In the genomic region with DNA sequence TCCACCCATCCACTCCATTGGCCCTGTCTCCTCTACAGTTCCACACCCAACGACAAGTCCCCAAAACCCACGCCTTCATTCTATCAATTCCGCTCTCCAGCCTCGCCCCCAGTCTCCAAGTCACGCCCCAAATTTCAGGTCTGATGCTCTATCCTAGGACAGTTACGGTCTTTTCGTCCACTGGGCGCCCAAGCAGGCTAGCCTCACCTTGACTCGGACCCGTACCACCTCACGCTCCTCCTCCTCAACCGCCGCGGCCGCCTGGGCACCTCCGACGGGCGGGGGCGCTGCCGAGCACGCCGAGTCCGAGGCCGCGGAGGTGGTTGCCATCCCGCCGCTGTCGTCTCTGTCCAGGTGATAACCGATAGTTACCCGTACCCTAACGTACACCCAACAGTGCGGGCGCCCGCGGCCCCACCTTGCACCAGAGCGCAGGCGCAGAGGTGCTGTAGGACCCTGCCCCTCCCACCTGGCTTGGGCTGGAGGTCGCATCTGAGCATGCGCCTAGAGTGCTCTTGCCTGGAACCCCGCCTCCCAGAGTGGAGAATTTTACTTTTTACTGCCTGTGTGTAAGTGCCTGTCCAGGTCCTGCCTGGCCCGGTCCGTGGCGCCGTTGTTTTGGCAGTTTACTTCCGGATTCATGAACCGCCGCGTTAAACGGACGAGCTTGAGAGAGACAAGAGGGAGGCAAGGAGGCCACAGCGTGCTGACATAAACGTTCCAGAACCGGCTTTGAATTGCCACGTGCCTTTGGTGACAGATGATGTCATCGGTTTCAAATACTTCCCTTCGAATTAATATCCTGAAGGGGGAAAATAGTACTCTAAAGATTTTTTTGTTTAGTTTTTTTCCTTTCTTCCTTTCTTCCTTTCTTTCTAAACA, we compare ENCODE assay signal across 8 mouse cellular contexts. TPM values are rescaled to one million over a fixed set of nuclear protein-coding genes. Genes with fewer than 3 reads are reported as not detected.
DNase-seq lines count a peak whose midpoint lies in the region; ATAC-seq and TF ChIP-seq lines count a peak whose summit lies in the region.

A gene (minus strand): TSS at position 678 of the 882 bp plus-strand sequence.

- peak; percentile 46 for TF ChIP-seq CTCF in liver, embryonic 14.5 days (IDR thresholded peaks at IDR 0.05; ENCODE audit: low read depth)
- peak; percentile 54 for TF ChIP-seq CTCF in stomach, postnatal 0 days (IDR thresholded peaks at IDR 0.05; ENCODE audit: low read depth)

- peak; percentile 72 for DNase-seq in c-Kit-negative CD71-positive TER-119-positive erythroid progenitor cells, embryonic 14.5 days (ENCODE audit: low read depth, low spot score)
- DNase-seq in fibroblast of lung, adult 2 months (ENCODE audit: low read depth): peak; percentile 69
- peak; percentile 91 to 94 for DNase-seq in kidney, postnatal 25 days
- DNase-seq in liver, embryonic 14.5 days (ENCODE audit: low read depth in 3 of 3, low spot score in 3 of 3): peak; percentile 70 to 83 (median 75)
- DNase-seq in neural tube, embryonic 11.5 days (ENCODE audit: low spot score): peak; percentile 81
- DNase-seq in stomach, postnatal 0 days (ENCODE audit: low spot score): peak; percentile 86

- peak within 1 kb of the TSS; percentile 78 for H3K9ac ChIP-seq in heart, embryonic 14.5 days (ENCODE audit: low read length)
- peak within 1 kb of the TSS; percentile 78 for H3K9ac ChIP-seq in liver, embryonic 14.5 days (replicated peaks)
- H3K9ac ChIP-seq in neural tube, embryonic 11.5 days (ENCODE audit: low read length): peak within 1 kb of the TSS; percentile 53
- peak within 1 kb of the TSS; percentile 61; the same call in 1 of the 2 replicates for H3K9ac ChIP-seq in stomach, postnatal 0 days (ENCODE audit: low read length)

- peaks cover 23% of the 10 kb centered on the region for H3K36me3 ChIP-seq in heart, embryonic 14.5 days (ENCODE audit: control insufficient read depth, insufficient read depth, low read length)
- no peaks in the 10 kb centered on the region for H3K36me3 ChIP-seq in liver, embryonic 14.5 days (replicated peaks; ENCODE audit: control insufficient read depth, insufficient read depth, low read depth)
- no peaks in the 10 kb centered on the region for H3K36me3 ChIP-seq in neural tube, embryonic 11.5 days (ENCODE audit: control insufficient read depth, insufficient read depth, low read length)
- no peaks in the 10 kb centered on the region for H3K36me3 ChIP-seq in stomach, postnatal 0 days (ENCODE audit: control insufficient read depth, insufficient read depth, low read length)

- H3K9me3 ChIP-seq in heart, embryonic 14.5 days (ENCODE audit: control insufficient read depth, low read length): no peaks in the 10 kb centered on the region
- no peaks in the 10 kb centered on the region for H3K9me3 ChIP-seq in liver, embryonic 14.5 days (ENCODE audit: control insufficient read depth, low read length)
- no peaks in the 10 kb centered on the region for H3K9me3 ChIP-seq in neural tube, embryonic 11.5 days (ENCODE audit: control insufficient read depth, low read length)
- no peaks in the 10 kb centered on the region for H3K9me3 ChIP-seq in stomach, postnatal 0 days (ENCODE audit: control insufficient read depth, low read length)

- H3K4me1 ChIP-seq in heart, embryonic 14.5 days (ENCODE audit: control insufficient read depth in 2 of 2, insufficient read depth in 2 of 2, low read length in 2 of 2): no peaks in the 10 kb centered on the region
- peaks cover 0 to 10% of the 10 kb centered on the region in 2 experiments; a peak in 3 of 4 replicates for H3K4me1 ChIP-seq in liver, embryonic 14.5 days (replicated peaks; ENCODE audit: control insufficient read depth in 2 of 2, insufficient read depth in 2 of 2, low read length in 1 of 2)
- no peaks in the 10 kb centered on the region for H3K4me1 ChIP-seq in neural tube, embryonic 11.5 days (ENCODE audit: control insufficient read depth, insufficient read depth, low read length)
- H3K4me1 ChIP-seq in stomach, postnatal 0 days (replicated peaks; ENCODE audit: control insufficient read depth, insufficient read depth): no peaks in the 10 kb centered on the region

- no peak for TF ChIP-seq EP300 in liver, embryonic 14.5 days (IDR thresholded peaks at IDR 0.05; ENCODE audit: low read depth)
- no peak for TF ChIP-seq EP300 in stomach, postnatal 0 days (optimal IDR thresholded peaks at IDR 0.05)

- peak within 1 kb of the TSS; percentile 62 to 89 for H3K4me3 ChIP-seq in heart, embryonic 14.5 days (ENCODE audit: control insufficient read depth in 1 of 2, insufficient read depth in 1 of 2, low read depth in 1 of 2, low read length in 2 of 2)
- H3K4me3 ChIP-seq in liver, embryonic 14.5 days (ENCODE audit: insufficient read depth in 1 of 2, low read depth in 2 of 2, low read length in 2 of 2): peak within 1 kb of the TSS; percentile 77 to 87
- peak within 1 kb of the TSS; percentile 54 for H3K4me3 ChIP-seq in neural tube, embryonic 11.5 days (ENCODE audit: low read depth, low read length)
- peak within 1 kb of the TSS; percentile 53 for H3K4me3 ChIP-seq in stomach, postnatal 0 days (ENCODE audit: low read depth, low read length)

- ATAC-seq in CD4-positive, CD25-positive, alpha-beta regulatory T cell, adult 4 months: peak; percentile 82
- ATAC-seq in heart, embryonic 14.5 days (ENCODE audit: insufficient number of reproducible peaks, insufficient read depth, low FRiP score, low read depth): peak; percentile 91
- ATAC-seq in liver, embryonic 14.5 days (ENCODE audit: insufficient read depth): peak; percentile 94
- peak; percentile 82 for ATAC-seq in neural tube, embryonic 11.5 days (ENCODE audit: insufficient read depth, low FRiP score, low TSS enrichment)
- ATAC-seq in stomach, postnatal 0 days (ENCODE audit: low FRiP score, low TSS enrichment): peak; percentile 93

- peak within 1 kb of the TSS; percentile 62 for H3K4me2 ChIP-seq in heart, embryonic 14.5 days (ENCODE audit: low read length)
- peak within 1 kb of the TSS; percentile 67 for H3K4me2 ChIP-seq in liver, embryonic 14.5 days (ENCODE audit: low read depth)
- peak within 1 kb of the TSS; percentile 51 for H3K4me2 ChIP-seq in neural tube, embryonic 11.5 days (ENCODE audit: low read depth)
- peak within 1 kb of the TSS; percentile 52 for H3K4me2 ChIP-seq in stomach, postnatal 0 days (replicated peaks; ENCODE audit: low read depth)

- no peaks in the 10 kb centered on the region for H3K27me3 ChIP-seq in heart, embryonic 14.5 days (ENCODE audit: control insufficient read depth, insufficient read depth, low read length)
- H3K27me3 ChIP-seq in liver, embryonic 14.5 days (ENCODE audit: control insufficient read depth, insufficient read depth, low read length): no peaks in the 10 kb centered on the region
- no peaks in the 10 kb centered on the region for H3K27me3 ChIP-seq in neural tube, embryonic 11.5 days (ENCODE audit: control insufficient read depth, insufficient read depth, low read length)
- H3K27me3 ChIP-seq in stomach, postnatal 0 days (ENCODE audit: control insufficient read depth, insufficient read depth, low read length): no peaks in the 10 kb centered on the region

- 15% methylated on average over 56 of the region's 56 CpGs for WGBS in heart, embryonic 14.5 days
- 7% methylated on average over 55 of the region's 56 CpGs for WGBS in liver, embryonic 14.5 days (ENCODE audit: insufficient replicate concordance)
- 13% methylated on average over 56 of the region's 56 CpGs for WGBS in neural tube, embryonic 11.5 days
- WGBS in stomach, postnatal 0 days: 11% methylated on average over 53 of the region's 56 CpGs

- H3K27ac ChIP-seq in heart, embryonic 14.5 days (replicated peaks in 1 of 2; ENCODE audit: control insufficient read depth in 1 of 2, insufficient read depth in 1 of 2, low read depth in 2 of 2, low read length in 2 of 2): peak within 1 kb of the TSS; percentile 44 to 75; a peak in 3 of 4 replicates
- H3K27ac ChIP-seq in liver, embryonic 14.5 days: peak within 1 kb of the TSS; percentile 73
- no peak within 1 kb of the TSS for H3K27ac ChIP-seq in neural tube, embryonic 11.5 days (ENCODE audit: low read depth, low read length)
- H3K27ac ChIP-seq in stomach, postnatal 0 days (replicated peaks): peak within 1 kb of the TSS; percentile 63; the same call in 1 of the 2 replicates

RNA-seq across cellular contexts. Expression of the gene that starts here (rescaled TPM):
- polyA plus RNA-seq in CD4-positive, CD25-positive, alpha-beta regulatory T cell, adult 4 months (2017; shearing (Covaris generic)): 1 to 10 TPM; 3.2 to 4.2 TPM
- polyA plus RNA-seq in heart, embryonic 14.5 days (2014; fragmentation: Nextera tagmentation; extraction: Ambion mirVana): 10.4 and 12.0 TPM in 2 replicates
- 5.4 TPM in 2 replicates for polyA plus RNA-seq in liver, embryonic 14.5 days (2012; rRNA removed)
- polyA plus RNA-seq in liver, embryonic 14.5 days (2014; fragmentation: Nextera tagmentation; extraction: Ambion mirVana): 4.2 and 4.9 TPM in 2 replicates
- polyA plus RNA-seq in neural tube, embryonic 11.5 days (2014; fragmentation: Nextera tagmentation; extraction: Ambion mirVana): 13.5 and 14.8 TPM in 2 replicates
- 6.2 and 6.9 TPM in 2 replicates for polyA plus RNA-seq in stomach, postnatal 0 days (2015; fragmentation: Nextera tagmentation; extraction: Ambion mirVana)
